Mouse (Mus musculus): ENCODE data around the gene Ttc17. TPM values are rescaled to one million over a fixed set of nuclear protein-coding genes. Genes with fewer than 3 reads are reported as not detected.

The Ttc17 gene
- polyA plus RNA-seq, 1 experiment from 2014 or later = 88.1 TPM

GRCm38 (mm10) chr2:94290483-94290882, 116.0 kb downstream of the Ttc17 start:
- WGBS (ENCODE audit: missing documents) = 2% methylated on average over 5 of the region's 5 CpGs
- Histone ChIP-seq H3K79me2 (ENCODE audit: inconsistent target) (no peaks in the 10 kb centered on the region), H3K4me3 (ENCODE audit: inconsistent target) (no peak overlapping the region), H3K36me3 (ENCODE audit: inconsistent target) (no peaks in the 10 kb centered on the region), H3K27ac (no peak overlapping the region)

- Histone ChIP-seq H3K36me3 (ENCODE audit: inconsistent target) (no peaks in the 10 kb centered on the region), H3K79me2 (ENCODE audit: inconsistent target) (no peaks in the 10 kb centered on the region), H3K4me3 (ENCODE audit: inconsistent target) (no peak overlapping the region), H3K27ac (no peak overlapping the region)
- WGBS (ENCODE audit: missing documents) = 80% methylated on average over 6 of the region's 6 CpGs
Measured at GRCm38 (mm10) chr2:94289659-94290058, 116.8 kb downstream of the Ttc17 start.

GRCm38 (mm10) chr2:94289169-94289568, 117.3 kb downstream of the Ttc17 start:
- Histone ChIP-seq H3K36me3 (ENCODE audit: inconsistent target) (no peaks in the 10 kb centered on the region), H3K79me2 (ENCODE audit: inconsistent target) (no peaks in the 10 kb centered on the region), H3K4me3 (ENCODE audit: inconsistent target) (no peak overlapping the region), H3K27ac (no peak overlapping the region)
- 18% methylated on average over 2 of the region's 2 CpGs for WGBS (ENCODE audit: missing documents)

- Histone ChIP-seq H3K36me3 (ENCODE audit: inconsistent target) (no peaks in the 10 kb centered on the region), H3K4me3 (ENCODE audit: inconsistent target) (no peak overlapping the region), H3K79me2 (ENCODE audit: inconsistent target) (no peaks in the 10 kb centered on the region), H3K27ac (no peak overlapping the region)
- WGBS (ENCODE audit: missing documents) = 45% methylated on average over 5 of the region's 5 CpGs
Measured at GRCm38 (mm10) chr2:94288086-94288485, 118.4 kb downstream of the Ttc17 start.

- Histone ChIP-seq H3K36me3 (ENCODE audit: inconsistent target) (no peaks in the 10 kb centered on the region), H3K79me2 (ENCODE audit: inconsistent target) (no peaks in the 10 kb centered on the region), H3K4me3 (ENCODE audit: inconsistent target) (no peak overlapping the region), H3K27ac (no peak overlapping the region)
- WGBS (ENCODE audit: missing documents) = 86% methylated on average over 7 of the region's 7 CpGs
Measured at GRCm38 (mm10) chr2:94287435-94287834, 119.1 kb downstream of the Ttc17 start.

GRCm38 (mm10) chr2:94283526-94283925, 123.0 kb downstream of the Ttc17 start:
- Histone ChIP-seq H3K79me2 (ENCODE audit: inconsistent target) (no peaks in the 10 kb centered on the region), H3K36me3 (ENCODE audit: inconsistent target) (no peaks in the 10 kb centered on the region), H3K4me3 (ENCODE audit: inconsistent target) (no peak overlapping the region), H3K27ac (no peak overlapping the region)
- 87% methylated on average over 6 of the region's 6 CpGs for WGBS (ENCODE audit: missing documents)

- Histone ChIP-seq H3K79me2 (ENCODE audit: inconsistent target) (no peaks in the 10 kb centered on the region), H3K4me3 (ENCODE audit: inconsistent target) (no peak overlapping the region), H3K27ac (no peak overlapping the region), H3K36me3 (ENCODE audit: inconsistent target) (no peaks in the 10 kb centered on the region)
- 81% methylated on average over 5 of the region's 5 CpGs for WGBS (ENCODE audit: missing documents)
Measured at GRCm38 (mm10) chr2:94279596-94279995, 126.9 kb downstream of the Ttc17 start.

GRCm38 (mm10) chr2:94276103-94276502, 130.4 kb downstream of the Ttc17 start:
- no peak overlapping the region for H3K27ac ChIP-seq
- WGBS (ENCODE audit: missing documents) = 75% methylated on average over 4 of the region's 4 CpGs

GRCm38 (mm10) chr2:94275658-94276057, 130.8 kb downstream of the Ttc17 start:
- H3K27ac ChIP-seq = no peak overlapping the region
- 80% methylated on average over 3 of the region's 3 CpGs for WGBS (ENCODE audit: missing documents)
- H3K4me3 ChIP-seq (ENCODE audit: inconsistent target) = no peak overlapping the region
- no peaks in the 10 kb centered on the region for H3K79me2 ChIP-seq (ENCODE audit: inconsistent target)
- H3K36me3 ChIP-seq (ENCODE audit: inconsistent target) = no peaks in the 10 kb centered on the region

More at GRCm38 (mm10) chr2:94276103-94276502, 130.4 kb downstream of the Ttc17 start:
- H3K4me3 ChIP-seq (ENCODE audit: inconsistent target) = no peak overlapping the region
- no peaks in the 10 kb centered on the region for H3K36me3 ChIP-seq (ENCODE audit: inconsistent target)
- H3K79me2 ChIP-seq (ENCODE audit: inconsistent target) = no peaks in the 10 kb centered on the region

GRCm38 (mm10) chr2:94273154-94274021, 133.1 kb downstream of the Ttc17 start:
- WGBS (ENCODE audit: missing documents) = 3% methylated on average over 62 of the region's 72 CpGs
- Histone ChIP-seq H3K36me3 (ENCODE audit: inconsistent target) (no peaks in the 10 kb centered on the region), H3K4me3 (ENCODE audit: inconsistent target) (peak overlapping the region; percentile 8; the same call in 1 of the 2 replicates)

GRCm38 (mm10) chr2:94271176-94271575, 135.3 kb downstream of the Ttc17 start:
- WGBS (ENCODE audit: missing documents) = 93% methylated on average over 10 of the region's 10 CpGs
- no peaks in the 10 kb centered on the region for H3K36me3 ChIP-seq (ENCODE audit: inconsistent target)

More at GRCm38 (mm10) chr2:94273154-94274021, 133.1 kb downstream of the Ttc17 start:
- Histone ChIP-seq H3K79me2 (ENCODE audit: inconsistent target) (no peaks in the 10 kb centered on the region), H3K27ac (no peak overlapping the region)

GRCm38 (mm10) chr2:94268835-94269234, 137.7 kb downstream of the Ttc17 start:
- Histone ChIP-seq H3K36me3 (ENCODE audit: inconsistent target) (no peaks in the 10 kb centered on the region), H3K4me3 (ENCODE audit: inconsistent target) (no peak overlapping the region), H3K27ac (no peak overlapping the region), H3K79me2 (ENCODE audit: inconsistent target) (no peaks in the 10 kb centered on the region)
- WGBS (ENCODE audit: missing documents) = 59% methylated on average over 8 of the region's 8 CpGs

More at GRCm38 (mm10) chr2:94271176-94271575, 135.3 kb downstream of the Ttc17 start:
- no peaks in the 10 kb centered on the region for H3K79me2 ChIP-seq (ENCODE audit: inconsistent target)
- no peak overlapping the region for H3K27ac ChIP-seq
- no peak overlapping the region for H3K4me3 ChIP-seq (ENCODE audit: inconsistent target)

- WGBS (ENCODE audit: missing documents) = 66% methylated on average over 4 of the region's 4 CpGs
Measured at GRCm38 (mm10) chr2:94267213-94267850, 139.2 kb downstream of the Ttc17 start.

GRCm38 (mm10) chr2:94266381-94267160, 139.9 kb downstream of the Ttc17 start:
- H3K4me3 ChIP-seq (ENCODE audit: inconsistent target) = no peak overlapping the region
- 54% methylated on average over 7 of the region's 7 CpGs for WGBS (ENCODE audit: missing documents)
- H3K36me3 ChIP-seq (ENCODE audit: inconsistent target) = no peaks in the 10 kb centered on the region
- H3K27ac ChIP-seq = no peak overlapping the region
- no peaks in the 10 kb centered on the region for H3K79me2 ChIP-seq (ENCODE audit: inconsistent target)

More at GRCm38 (mm10) chr2:94267213-94267850, 139.2 kb downstream of the Ttc17 start:
- no peaks in the 10 kb centered on the region for H3K36me3 ChIP-seq (ENCODE audit: inconsistent target)
- H3K79me2 ChIP-seq (ENCODE audit: inconsistent target) = no peaks in the 10 kb centered on the region
- H3K4me3 ChIP-seq (ENCODE audit: inconsistent target) = no peak overlapping the region
- no peak overlapping the region for H3K27ac ChIP-seq

Data from macrophage (primary cell).